Mouse (Mus musculus): Measurements from ENCODE around the gene Eri3.

DNA sequence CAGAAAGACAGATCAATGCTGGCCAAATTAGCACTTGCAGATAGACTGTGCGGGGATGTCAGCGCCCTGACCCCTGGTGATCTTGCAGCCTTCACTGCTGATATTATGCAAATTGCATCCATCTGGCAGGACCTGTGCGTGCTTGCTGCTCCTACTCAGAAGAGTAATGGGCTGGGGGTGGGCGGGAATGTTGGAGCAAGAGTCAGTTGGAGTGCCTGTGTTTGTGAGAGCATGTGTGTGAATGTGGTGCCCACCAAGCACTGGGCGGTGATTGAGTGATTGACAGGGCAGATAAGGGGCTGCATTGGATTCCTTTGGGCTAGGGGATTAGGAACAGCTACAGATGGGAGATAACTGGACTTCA is 105.3 kb downstream of the Eri3 start:
- TF ChIP-seq CTCF (IDR thresholded peaks at IDR 0.05; ENCODE audit: insufficient read depth, low read depth, low read length) (no peak), POLR2A (IDR thresholded peaks at IDR 0.05; ENCODE audit: insufficient read depth, low read depth, low read length) (no peak)
